Mouse (Mus musculus) kidney, adult 9 months (tissue): ENCODE measurements around the gene Kcnd2.
"Not testable (repeated sequence)": the region's sequence is repeated elsewhere in the genome, so short reads cannot be mapped to it uniquely, and the experiment has no call there.

Experiments used
- DNase-seq: peaks from one replicate; pipeline ENCODE4 v3.0.0; 2022

The Kcnd2 gene

GRCm38 (mm10) chr6:21215491-21216191 is at the start of gene Kcnd2:
Gene Kcnd2, plus strand, starts transcription at chr6:21215503.
- no peak for DNase-seq

- no peak for DNase-seq
Measured at GRCm38 (mm10) chr6:21166611-21167010, 48.7 kb upstream of the Kcnd2 start.

GRCm38 (mm10) chr6:21195341-21195740 is 20.0 kb upstream of the Kcnd2 start:
- DNase-seq: no peak

- peak; percentile 50 for DNase-seq
Measured at GRCm38 (mm10) chr6:21213865-21214672, 1.2 kb upstream of the Kcnd2 start.

GRCm38 (mm10) chr6:21214673-21215490 is 421 bp upstream of the Kcnd2 start:
- peak; percentile 7 for DNase-seq

GRCm38 (mm10) chr6:21216206-21217020 is 1.1 kb downstream of the Kcnd2 start:
- DNase-seq: no peak

- DNase-seq: no peak
Measured at GRCm38 (mm10) chr6:21217156-21217555, 1.9 kb downstream of the Kcnd2 start.

GRCm38 (mm10) chr6:21226124-21226523 is 10.8 kb downstream of the Kcnd2 start:
- DNase-seq: no peak

- no peak for DNase-seq
Measured at GRCm38 (mm10) chr6:21259031-21259430, 43.7 kb downstream of the Kcnd2 start.

- DNase-seq: no peak
Measured at GRCm38 (mm10) chr6:21267897-21268296, 52.6 kb downstream of the Kcnd2 start.

- DNase-seq: no peak
Measured at GRCm38 (mm10) chr6:21277343-21277933, 62.1 kb downstream of the Kcnd2 start.

- DNase-seq: no peak
Measured at GRCm38 (mm10) chr6:21304943-21305342, 89.6 kb downstream of the Kcnd2 start.

- no peak for DNase-seq
Measured at GRCm38 (mm10) chr6:21310159-21310558, 94.9 kb downstream of the Kcnd2 start.

- DNase-seq: no peak
Measured at GRCm38 (mm10) chr6:21321407-21321806, 106.1 kb downstream of the Kcnd2 start.

GRCm38 (mm10) chr6:21322211-21322610 is 106.9 kb downstream of the Kcnd2 start:
- DNase-seq: no peak

- no peak for DNase-seq
Measured at GRCm38 (mm10) chr6:21325251-21325650, 109.9 kb downstream of the Kcnd2 start.

- DNase-seq: no peak
Measured at GRCm38 (mm10) chr6:21327081-21327737, 111.9 kb downstream of the Kcnd2 start.

GRCm38 (mm10) chr6:21385298-21385697 is 170.0 kb downstream of the Kcnd2 start:
- DNase-seq: not testable (repeated sequence)

- no peak for DNase-seq
Measured at GRCm38 (mm10) chr6:21391776-21392175, 176.5 kb downstream of the Kcnd2 start.

- no peak for DNase-seq
Measured at GRCm38 (mm10) chr6:21413656-21414055, 198.4 kb downstream of the Kcnd2 start.

GRCm38 (mm10) chr6:21418246-21418645 is 202.9 kb downstream of the Kcnd2 start:
- DNase-seq: no peak
